Mouse (Mus musculus) urinary bladder, postnatal 25 days (tissue): ENCODE data around the gene Tmem144.
"Not testable (repeated sequence)": the region's sequence is repeated elsewhere in the genome, so short reads cannot be mapped to it uniquely, and the experiment has no call there.

Experiments
- DNase-seq: peaks from one replicate; pipeline ENCODE4 v3.0.0; 2022; ENCODE audit warnings: low spot score

The Tmem144 gene

DNA sequence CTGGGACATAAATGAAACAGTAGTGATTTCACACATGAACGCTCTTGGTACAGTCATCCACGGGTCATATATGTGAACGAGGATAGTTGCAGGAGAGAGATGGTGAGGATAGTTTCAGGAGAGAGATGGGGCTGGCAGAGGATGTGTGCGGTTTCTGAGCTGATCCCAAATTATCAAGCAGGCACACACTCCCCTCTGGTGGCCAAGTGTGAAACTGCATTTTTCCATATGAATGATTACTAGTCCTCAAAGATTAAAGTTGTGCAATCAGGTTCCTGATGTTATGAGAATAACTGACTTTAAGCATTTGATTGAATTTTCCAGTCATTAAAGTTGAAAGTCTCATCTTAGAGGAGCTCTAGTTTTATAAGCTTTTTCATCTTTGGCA lies 43.4 kb downstream of the Tmem144 start:
- DNase-seq: peak; percentile 48

DNA sequence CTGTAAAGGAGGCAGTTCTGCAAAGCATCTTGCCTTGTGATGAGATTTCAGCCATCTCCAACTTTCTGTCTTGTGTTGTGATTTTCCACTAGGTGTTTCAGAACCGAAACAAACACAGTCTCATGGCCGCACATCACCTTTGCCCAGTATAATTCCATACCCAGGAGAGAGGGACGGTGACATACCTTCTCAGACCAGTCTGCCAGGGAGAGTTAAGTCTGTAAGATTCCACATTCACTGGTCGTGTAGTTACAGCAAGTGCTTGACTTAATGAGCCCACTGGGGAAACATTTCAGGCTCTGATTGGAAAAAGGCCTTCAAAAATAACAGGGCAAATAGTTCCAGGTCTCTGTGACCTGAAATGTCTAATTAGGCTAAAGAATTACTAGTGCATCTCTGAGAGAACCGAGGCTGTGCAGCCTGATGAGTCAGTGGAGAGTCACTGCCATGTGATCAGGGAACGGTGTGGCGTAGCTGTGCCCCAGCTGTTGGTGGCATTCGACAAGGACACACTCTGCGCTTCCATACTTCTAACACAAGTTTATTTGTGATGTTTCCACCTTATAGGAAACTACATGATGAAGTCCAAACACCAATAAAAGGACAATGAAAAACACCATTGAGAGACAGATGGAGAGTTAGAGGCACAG lies 43.9 kb downstream of the Tmem144 start:
- no peak for DNase-seq

DNA sequence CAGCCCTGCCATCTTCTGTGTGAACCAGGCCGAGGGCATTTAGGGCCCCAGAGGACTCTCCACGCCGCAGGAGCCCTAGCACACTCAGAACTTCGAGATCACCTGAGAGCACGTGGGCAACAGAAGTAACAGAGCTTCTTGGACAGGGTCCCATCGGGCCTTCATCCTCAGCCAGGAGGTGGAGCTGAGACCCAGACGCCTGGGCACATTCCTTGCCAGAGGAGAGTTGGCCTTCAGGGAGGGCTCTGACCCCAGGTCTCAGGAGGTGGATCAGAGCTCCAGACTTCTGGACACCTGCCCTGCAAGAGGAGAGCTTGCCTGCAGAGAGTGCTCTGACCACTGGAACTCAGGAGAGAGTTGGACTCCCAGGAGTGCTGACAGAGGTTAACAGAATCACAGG lies 51.8 kb downstream of the Tmem144 start:
- DNase-seq: not testable (repeated sequence)

GRCm38 (mm10) chr3:79792307-79792706 lies 60.3 kb downstream of the Tmem144 start:
- no peak for DNase-seq

DNA sequence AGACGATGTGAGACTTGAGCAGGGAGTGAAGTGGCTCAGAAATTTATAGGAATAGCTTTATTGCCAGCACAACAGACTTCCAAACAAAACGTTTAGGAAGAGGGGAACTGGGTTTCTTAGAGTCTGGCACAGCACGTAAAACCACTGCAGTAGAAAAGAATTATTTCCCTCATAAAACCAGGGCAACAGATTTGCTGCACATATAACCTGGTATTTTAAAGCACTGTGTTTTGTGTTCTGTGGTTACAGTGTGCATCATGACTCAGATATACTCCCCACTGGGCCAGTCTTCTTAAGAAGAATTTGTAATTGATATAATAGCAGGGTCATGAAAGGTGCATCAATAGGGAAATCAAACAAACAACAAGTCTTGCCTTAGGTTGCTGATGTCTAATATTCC lies 62.2 kb downstream of the Tmem144 start:
- DNase-seq: no peak

- no peak for DNase-seq
Observed at GRCm38 (mm10) chr3:79789554-79789953, 63.0 kb downstream of the Tmem144 start.

GRCm38 (mm10) chr3:79788959-79789358 lies 63.6 kb downstream of the Tmem144 start:
- DNase-seq: no peak

GRCm38 (mm10) chr3:79784362-79784736 lies 68.2 kb downstream of the Tmem144 start:
- no peak for DNase-seq

DNA sequence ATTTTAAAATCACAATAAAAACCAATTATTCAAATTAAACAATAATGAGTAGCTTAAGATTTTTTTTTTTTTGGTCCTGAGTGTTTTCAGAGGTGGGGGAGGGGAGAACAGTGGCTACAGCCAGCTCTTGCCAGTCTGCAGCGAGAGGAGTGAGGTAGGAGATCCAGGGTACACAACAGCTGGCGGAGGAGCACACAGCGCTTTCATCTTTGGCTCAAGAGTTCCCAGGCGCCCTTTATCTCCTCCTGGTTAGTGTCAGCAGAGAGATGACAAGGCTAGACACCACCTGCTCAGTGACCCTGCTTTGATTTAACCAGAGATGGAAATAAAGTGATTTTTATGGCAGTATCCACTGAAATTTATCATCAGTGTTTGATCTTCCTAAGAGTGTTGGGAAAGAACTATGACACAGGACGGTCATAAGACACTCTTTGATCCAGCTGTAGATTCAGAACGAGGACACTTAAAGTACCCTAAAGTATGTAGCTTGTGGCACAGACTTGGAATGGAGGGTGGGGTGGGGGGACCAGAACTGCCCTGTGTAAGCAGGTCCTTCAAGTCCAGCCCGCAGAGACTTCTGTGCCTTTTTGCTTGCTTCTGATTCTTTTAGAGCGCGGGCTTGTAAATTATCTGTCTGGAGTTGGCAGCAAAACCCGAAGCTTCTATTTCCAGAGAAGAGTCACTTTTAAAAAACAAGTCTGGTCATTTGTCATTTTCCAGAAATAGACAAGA lies 68.8 kb downstream of the Tmem144 start:
- no peak for DNase-seq

DNA sequence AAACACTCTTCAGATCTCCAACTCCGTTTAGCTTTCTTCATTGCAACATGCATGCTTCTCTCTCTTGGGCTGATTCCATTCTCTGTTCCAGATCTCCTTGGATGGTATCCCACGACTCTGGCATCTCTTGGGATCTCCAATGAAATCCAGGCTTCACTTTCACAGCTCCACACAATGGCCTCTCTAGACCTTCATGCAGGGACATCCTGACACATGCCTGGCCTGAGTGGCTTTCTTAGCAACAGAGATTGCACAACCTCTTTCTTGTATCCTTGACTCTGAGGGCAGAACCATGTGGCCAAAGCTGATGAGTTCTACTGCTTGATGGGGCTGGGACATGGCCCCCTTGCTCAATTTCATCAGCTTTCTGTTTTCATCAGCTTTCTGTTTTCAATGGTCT lies 79.9 kb downstream of the Tmem144 start:
- no peak for DNase-seq
